Mouse (Mus musculus): ENCODE data around the gene Gm49383.
"Not testable (repeated sequence)": the region's sequence is repeated elsewhere in the genome, so short reads cannot be mapped to it uniquely, and the experiment has no call there.

The Gm49383 gene

DNA sequence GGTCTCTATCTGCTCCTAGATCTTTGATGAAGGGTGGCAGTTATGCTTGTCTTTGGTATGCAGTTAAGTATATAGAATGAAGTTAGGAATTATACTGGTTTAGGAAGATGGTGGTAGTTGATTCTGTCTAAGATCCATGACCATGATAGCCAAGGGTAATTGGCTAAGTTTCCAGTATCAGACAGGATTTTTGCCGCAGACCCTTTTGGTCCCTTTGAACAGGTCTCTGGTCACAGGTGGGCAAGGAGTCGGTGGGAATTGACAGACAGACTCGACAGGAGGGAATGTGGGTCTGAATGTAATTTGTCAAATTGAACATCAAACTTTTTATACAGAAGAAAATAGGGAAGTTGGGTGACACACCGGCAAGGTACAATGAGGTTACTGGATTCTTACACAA is 33.3 kb downstream of the Gm49383 start:
- DNase-seq (ENCODE audit: low read depth, low spot score); H3K36me3 ChIP-seq (ENCODE audit: control insufficient read depth, insufficient read depth, low read length, poor library complexity, severe bottlenecking); H3K27me3 ChIP-seq (ENCODE audit: control insufficient read depth, insufficient read depth, low read length, poor library complexity, severe bottlenecking): not testable (repeated sequence)

DNA sequence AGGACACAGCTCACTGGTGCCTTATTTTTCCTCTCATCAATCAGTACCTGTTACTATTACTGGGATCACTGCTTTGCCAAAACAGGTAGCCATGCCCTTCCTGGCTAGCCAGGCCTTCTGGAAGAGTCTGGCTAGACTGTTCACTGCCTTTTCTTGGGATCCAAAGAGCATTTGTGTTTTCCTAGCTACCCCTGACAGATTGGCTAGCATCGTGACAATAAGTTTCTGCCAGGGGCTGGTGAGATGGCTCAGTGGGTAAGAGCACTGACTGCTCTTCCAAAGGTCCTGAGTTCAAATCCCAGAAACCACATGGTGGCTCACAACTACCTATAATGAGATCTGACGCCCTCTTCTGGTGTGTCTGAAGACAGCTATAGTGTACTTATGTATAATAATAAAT is 36.2 kb downstream of the Gm49383 start:
- H3K36me3 ChIP-seq (ENCODE audit: control insufficient read depth, insufficient read depth, low read length, poor library complexity, severe bottlenecking); DNase-seq (ENCODE audit: low read depth, low spot score); H3K27me3 ChIP-seq (ENCODE audit: control insufficient read depth, insufficient read depth, low read length, poor library complexity, severe bottlenecking): not testable (repeated sequence)

DNA sequence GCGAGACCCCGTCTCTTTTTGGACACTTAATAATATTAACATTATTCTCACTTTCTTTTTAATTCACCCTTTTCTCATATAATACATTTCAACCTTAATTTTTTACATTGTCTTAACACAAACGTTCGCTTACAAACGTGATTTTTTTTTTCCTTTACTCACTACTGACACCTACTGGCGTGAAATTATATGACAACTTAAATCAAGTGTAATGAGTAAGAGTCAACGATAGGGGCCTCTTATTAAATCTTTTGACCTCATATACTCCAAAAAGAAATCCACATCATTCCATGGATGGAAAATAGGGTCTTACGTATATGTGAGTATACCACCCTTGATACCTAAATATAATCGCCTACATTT is 37.3 kb downstream of the Gm49383 start:
- peaks cover 2% of the 10 kb centered on the region; the same call in 1 of the 2 replicates for H3K36me3 ChIP-seq (ENCODE audit: control insufficient read depth, insufficient read depth, low read length, poor library complexity, severe bottlenecking)
- DNase-seq (ENCODE audit: low read depth, low spot score): peak; percentile 89
- no peaks in the 10 kb centered on the region for H3K27me3 ChIP-seq (ENCODE audit: control insufficient read depth, insufficient read depth, low read length, poor library complexity, severe bottlenecking)

GRCm38 (mm10) chr12:69158765-69159577 is 37.9 kb downstream of the Gm49383 start, which contains the start of gene Rps29:
Rps29 (minus strand) TSS chr12:69159186.
- H3K36me3 ChIP-seq (ENCODE audit: control insufficient read depth, insufficient read depth, low read length, poor library complexity, severe bottlenecking); H3K27me3 ChIP-seq (ENCODE audit: control insufficient read depth, insufficient read depth, low read length, poor library complexity, severe bottlenecking): not testable (repeated sequence)
- peak; percentile 100 for DNase-seq (ENCODE audit: low read depth, low spot score)

DNA sequence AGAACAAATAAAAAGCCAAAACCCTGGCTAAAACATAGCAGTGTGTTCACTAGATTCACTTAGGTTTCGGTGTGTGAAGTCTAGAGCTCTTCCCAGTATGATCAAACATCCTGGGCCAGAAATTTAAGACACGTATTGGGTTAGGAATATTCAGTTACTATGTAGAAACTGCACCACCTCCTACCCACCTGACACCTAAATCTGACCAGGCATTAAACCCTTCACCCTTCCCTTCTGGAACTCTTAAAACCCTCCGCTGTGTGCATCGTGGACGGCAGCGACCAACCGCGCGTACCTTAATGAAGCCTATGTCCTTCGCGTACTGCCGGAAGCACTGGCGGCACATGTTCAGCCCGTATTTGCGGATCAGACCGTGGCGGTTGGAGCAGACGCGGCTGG is 38.5 kb downstream of the Gm49383 start:
- Histone ChIP-seq H3K36me3 (ENCODE audit: control insufficient read depth, insufficient read depth, low read length, poor library complexity, severe bottlenecking) (peaks cover 2% of the 10 kb centered on the region; the same call in 1 of the 2 replicates), H3K27me3 (ENCODE audit: control insufficient read depth, insufficient read depth, low read length, poor library complexity, severe bottlenecking) (no peaks in the 10 kb centered on the region)
- DNase-seq (ENCODE audit: low read depth, low spot score): no peak

GRCm38 (mm10) chr12:69157107-69157506 is 39.8 kb downstream of the Gm49383 start:
- DNase-seq (ENCODE audit: low read depth, low spot score): no peak
- peaks cover 2% of the 10 kb centered on the region; the same call in 1 of the 2 replicates for H3K36me3 ChIP-seq (ENCODE audit: control insufficient read depth, insufficient read depth, low read length, poor library complexity, severe bottlenecking)
- no peaks in the 10 kb centered on the region for H3K27me3 ChIP-seq (ENCODE audit: control insufficient read depth, insufficient read depth, low read length, poor library complexity, severe bottlenecking)

DNA sequence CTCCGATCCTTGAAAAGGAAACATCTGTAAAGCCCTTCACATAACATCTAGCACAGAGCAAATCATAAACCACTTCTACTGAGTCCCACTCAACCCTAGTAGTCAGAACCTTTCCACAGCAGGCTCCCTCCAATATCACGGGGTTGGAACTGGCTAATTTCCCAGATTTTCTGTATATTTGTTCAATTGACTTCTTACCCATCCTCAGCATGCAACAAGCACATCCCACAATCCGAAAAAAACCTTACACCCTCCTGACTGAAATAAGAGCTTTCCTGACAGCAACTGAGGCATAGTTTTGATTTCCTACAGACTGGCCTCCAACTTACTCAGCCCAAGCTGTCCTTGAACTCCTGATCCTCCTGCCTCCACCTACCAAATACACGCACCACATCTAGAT is 40.5 kb downstream of the Gm49383 start:
- no peak for DNase-seq (ENCODE audit: low read depth, low spot score)
- Histone ChIP-seq H3K36me3 (ENCODE audit: control insufficient read depth, insufficient read depth, low read length, poor library complexity, severe bottlenecking) (peaks cover 2% of the 10 kb centered on the region; the same call in 1 of the 2 replicates), H3K27me3 (ENCODE audit: control insufficient read depth, insufficient read depth, low read length, poor library complexity, severe bottlenecking) (no peaks in the 10 kb centered on the region)

DNA sequence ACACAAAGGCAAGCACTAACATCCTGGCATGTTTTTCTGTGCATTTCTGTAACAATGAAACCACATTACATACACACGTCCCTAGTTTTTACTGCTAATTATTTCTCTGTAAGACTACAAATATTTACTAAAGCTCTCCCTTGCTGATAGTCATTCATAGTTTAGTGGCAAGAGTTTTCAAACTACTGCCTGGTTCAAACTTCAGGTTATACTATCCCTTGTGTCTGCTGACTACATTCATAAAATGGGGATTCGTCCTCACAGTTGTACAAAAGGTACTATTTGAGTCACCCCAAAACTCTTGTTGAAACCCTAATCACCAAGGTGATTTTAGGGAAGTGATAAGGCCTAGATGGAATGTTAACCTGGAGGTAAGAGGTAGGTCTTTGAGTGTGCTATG is 41.0 kb downstream of the Gm49383 start:
- Histone ChIP-seq H3K36me3 (ENCODE audit: control insufficient read depth, insufficient read depth, low read length, poor library complexity, severe bottlenecking) (peaks cover 2% of the 10 kb centered on the region; the same call in 1 of the 2 replicates), H3K27me3 (ENCODE audit: control insufficient read depth, insufficient read depth, low read length, poor library complexity, severe bottlenecking) (no peaks in the 10 kb centered on the region)
- no peak for DNase-seq (ENCODE audit: low read depth, low spot score)

DNA sequence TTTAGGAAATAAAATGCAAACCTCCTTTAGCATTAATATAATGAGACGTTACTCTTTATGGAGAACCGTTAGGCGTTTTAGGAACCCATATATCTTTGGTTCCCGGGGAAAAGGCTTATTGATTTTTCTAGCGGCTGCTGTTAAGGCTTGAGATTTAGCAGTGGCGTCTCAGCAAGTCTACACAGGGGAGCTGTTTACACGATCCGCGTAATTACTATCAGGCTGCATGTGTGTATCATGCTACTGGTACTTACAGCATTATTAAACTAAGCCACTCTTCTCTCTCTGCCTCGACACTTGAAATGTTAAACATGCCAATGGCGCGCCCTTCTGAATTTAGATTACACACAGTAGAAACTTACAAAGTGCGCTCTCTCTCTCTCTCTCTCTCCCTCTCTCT is 46.9 kb downstream of the Gm49383 start:
- H3K36me3 ChIP-seq (ENCODE audit: control insufficient read depth, insufficient read depth, low read length, poor library complexity, severe bottlenecking): no peaks in the 10 kb centered on the region
- H3K27me3 ChIP-seq (ENCODE audit: control insufficient read depth, insufficient read depth, low read length, poor library complexity, severe bottlenecking): no peaks in the 10 kb centered on the region
- no peak for DNase-seq (ENCODE audit: low read depth, low spot score)

- H3K27me3 ChIP-seq (ENCODE audit: control insufficient read depth, insufficient read depth, low read length, poor library complexity, severe bottlenecking): no peaks in the 10 kb centered on the region
- no peak for DNase-seq (ENCODE audit: low read depth, low spot score)
- H3K36me3 ChIP-seq (ENCODE audit: control insufficient read depth, insufficient read depth, low read length, poor library complexity, severe bottlenecking): no peaks in the 10 kb centered on the region
Observed at GRCm38 (mm10) chr12:69147166-69147735, 49.7 kb downstream of the Gm49383 start.

DNA sequence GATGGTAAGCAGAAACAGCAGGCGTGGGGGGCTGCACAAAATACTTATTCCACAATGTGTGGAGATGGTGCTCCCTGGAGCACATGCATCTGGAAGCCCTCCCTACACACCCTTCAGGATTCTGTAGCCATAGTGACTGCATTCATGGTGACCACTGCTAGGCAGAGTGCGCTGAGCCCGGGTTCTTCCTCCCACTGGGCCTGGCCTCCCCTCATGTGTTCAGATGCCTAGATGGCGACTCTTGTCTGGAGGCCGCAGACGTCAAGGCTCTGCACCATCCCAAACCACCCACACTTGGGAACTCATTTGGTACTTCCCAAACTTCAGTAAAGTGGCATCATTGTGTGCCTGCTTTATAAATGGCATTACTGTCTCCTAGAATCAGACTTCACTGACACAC is 53.4 kb downstream of the Gm49383 start:
- DNase-seq (ENCODE audit: low read depth, low spot score): no peak
- Histone ChIP-seq H3K27me3 (ENCODE audit: control insufficient read depth, insufficient read depth, low read length, poor library complexity, severe bottlenecking) (no peaks in the 10 kb centered on the region), H3K36me3 (ENCODE audit: control insufficient read depth, insufficient read depth, low read length, poor library complexity, severe bottlenecking) (no peaks in the 10 kb centered on the region)

DNA sequence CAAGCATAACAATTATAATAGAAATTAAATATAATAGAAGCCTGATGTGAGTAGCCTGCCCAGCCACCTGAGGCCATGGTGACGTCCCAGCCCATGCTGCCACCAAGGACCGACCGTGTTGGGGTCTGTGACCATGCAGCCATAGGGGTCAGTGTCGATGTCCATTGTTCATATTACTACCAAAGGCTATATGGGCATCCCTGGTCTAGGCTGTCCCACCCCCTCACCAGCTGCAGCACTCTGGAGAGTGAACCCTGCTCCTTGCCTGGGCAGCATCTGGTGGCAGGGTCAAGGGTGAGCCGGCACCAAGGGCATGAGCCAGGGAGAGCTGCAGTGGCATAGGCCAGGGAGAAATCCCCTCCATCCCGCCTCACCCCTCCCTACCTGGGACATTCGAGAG is 57.1 kb downstream of the Gm49383 start:
- Histone ChIP-seq H3K27me3 (ENCODE audit: control insufficient read depth, insufficient read depth, low read length, poor library complexity, severe bottlenecking) (no peaks in the 10 kb centered on the region), H3K36me3 (ENCODE audit: control insufficient read depth, insufficient read depth, low read length, poor library complexity, severe bottlenecking) (no peaks in the 10 kb centered on the region)
- no peak for DNase-seq (ENCODE audit: low read depth, low spot score)

- H3K27me3 ChIP-seq (ENCODE audit: control insufficient read depth, insufficient read depth, low read length, poor library complexity, severe bottlenecking): no peaks in the 10 kb centered on the region
- H3K36me3 ChIP-seq (ENCODE audit: control insufficient read depth, insufficient read depth, low read length, poor library complexity, severe bottlenecking): no peaks in the 10 kb centered on the region
- no peak for DNase-seq (ENCODE audit: low read depth, low spot score)
Observed at GRCm38 (mm10) chr12:69139201-69139600, 57.7 kb downstream of the Gm49383 start.
